20 mouse cellular contexts compared by ENCODE assay signal in the genomic region with DNA sequence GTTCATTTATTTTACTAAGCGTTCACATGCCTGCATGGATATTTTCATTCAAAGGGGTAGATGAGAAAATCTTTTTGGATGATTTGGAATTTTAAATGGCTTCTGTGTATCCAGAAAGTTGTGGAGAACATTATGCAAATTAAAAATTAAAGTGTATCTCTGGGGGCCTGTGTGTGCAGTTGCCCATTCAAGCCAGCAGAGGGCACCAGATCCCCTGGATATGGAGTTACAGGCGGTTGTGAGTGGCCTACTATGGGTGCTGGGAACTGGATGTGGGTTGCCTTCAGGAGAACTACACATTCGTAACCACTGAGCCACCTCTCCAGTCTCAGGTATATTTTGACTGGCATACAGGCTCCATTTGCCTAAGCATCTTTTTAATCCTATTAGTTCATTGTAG.
DNase-seq lines count a peak whose midpoint lies in the region; ATAC-seq and TF ChIP-seq lines count a peak whose summit lies in the region.
"Had no signal": no experiment of that assay in that cellular context is flagged by ENCODE, and none has a peak within 500 bp of the region (broad histone marks: within the 10 kb centered on the region; RNA-seq: fewer than 3 reads in every experiment).

No protein-coding gene starts in this region.

- TF ChIP-seq CTCF in layer of hippocampus, adult 2 months (conservative IDR thresholded peaks at IDR 0.05): peak; percentile 63
- peak; percentile 73; the same call in 1 of the 2 replicates for TF ChIP-seq CTCF in testis, adult 2 months (IDR thresholded peaks at IDR 0.05; ENCODE audit: control insufficient read depth, insufficient read depth, insufficient replicate concordance, low read depth, low read length)
- peak; percentile 34 for TF ChIP-seq CTCF in G1E (IDR thresholded peaks at IDR 0.05; ENCODE audit: low read depth, low read length)

- ATAC-seq in G1E (ENCODE audit: extremely low read depth, insufficient number of reproducible peaks, low FRiP score, poor library complexity, severe bottlenecking): no peak
- ATAC-seq: activated CD4-positive, CD25-positive, alpha-beta regulatory T cell, adult 4 months; forebrain, embryonic 16.5 days had no signal

- no peaks in the 10 kb centered on the region for H3K27me3 ChIP-seq in testis, adult 2 months (ENCODE audit: control insufficient read depth, insufficient read depth, low read length)
- H3K27me3 ChIP-seq in G1E (ENCODE audit: insufficient read depth, low read length): no peaks in the 10 kb centered on the region
- H3K27me3 ChIP-seq: heart, embryonic 12.5 days had no signal

- no peak for DNase-seq in layer of hippocampus, adult 2 months (ENCODE audit: low spot score in 2 of 2)
- DNase-seq in layer of hippocampus, adult 8-10 months (ENCODE audit: low spot score in 2 of 2): no peak
- DNase-seq in testis, postnatal 14 days (ENCODE audit: low spot score): no peak
- DNase-seq in G1E (ENCODE audit: low spot score): no peak
- DNase-seq in induced T-regulatory cell, adult 2 months (ENCODE audit: low read depth): peak; percentile 7
- no peak for DNase-seq in cerebellum, postnatal 4 days (ENCODE audit: low spot score in 2 of 2)
- DNase-seq in retina, embryonic 14.5 days (ENCODE audit: low spot score): no peak
- DNase-seq: adrenal gland, postnatal 25 days; cerebellum, adult 9-11 months; gastrocnemius, postnatal 25 days; heart, postnatal 4 days; kidney, postnatal 14 days; lung, adult 18-20 months; midbrain, embryonic 14.5 days; right cerebral cortex, postnatal 14 days had no signal

- H3K4me1 ChIP-seq in testis, adult 2 months (ENCODE audit: control insufficient read depth, insufficient read depth, low read length): no peaks in the 10 kb centered on the region
- no peaks in the 10 kb centered on the region for H3K4me1 ChIP-seq in G1E (ENCODE audit: insufficient read depth, low read depth, low read length)
- H3K4me1 ChIP-seq: heart, embryonic 12.5 days; limb, embryonic 10.5 days had no signal

- H3K4me3 ChIP-seq in layer of hippocampus, adult 2 months: no peak overlapping the region
- no peak overlapping the region for H3K4me3 ChIP-seq in testis, adult 2 months (ENCODE audit: control insufficient read depth, low read depth, low read length)
- H3K4me3 ChIP-seq in G1E (ENCODE audit: low read depth, low read length): no peak overlapping the region
- H3K4me3 ChIP-seq: heart, embryonic 12.5 days; limb, embryonic 10.5 days had no signal

- H3K27ac ChIP-seq in layer of hippocampus, adult 2 months: no peak overlapping the region; the same call in 1 of the 2 replicates
- no peak overlapping the region for H3K27ac ChIP-seq in testis, adult 2 months (ENCODE audit: control insufficient read depth, insufficient read depth, low read depth, low read length)
- H3K27ac ChIP-seq: limb, embryonic 10.5 days had no signal

- no peak for TF ChIP-seq POLR2A in testis, adult 2 months (IDR thresholded peaks at IDR 0.05; ENCODE audit: control insufficient read depth, low read depth, low read length)

- H3K36me3 ChIP-seq in testis, adult 2 months (ENCODE audit: control insufficient read depth, insufficient read depth, low read length): no peaks in the 10 kb centered on the region
- H3K36me3 ChIP-seq in G1E (replicated peaks): no peaks in the 10 kb centered on the region
- H3K36me3 ChIP-seq: heart, embryonic 12.5 days; limb, embryonic 10.5 days had no signal

- peaks cover 4% of the 10 kb centered on the region for H3K9me3 ChIP-seq in G1E (replicated peaks)
- H3K9me3 ChIP-seq: limb, embryonic 10.5 days had no signal
